Mouse (Mus musculus) embryonic fibroblast, embryonic 13.5 days (primary cell): ENCODE data around the gene Colgalt2.

Experiments used
- CTCF ChIP-seq: IDR thresholded peaks from 2 replicates; pipeline ENCODE4 v1.5.1; 2011; ENCODE audit warnings: mild to moderate bottlenecking, control low read depth, low read length, moderate library complexity, borderline replicate concordance; ENCODE audit not compliant: insufficient read depth
- POLR2A ChIP-seq: IDR thresholded peaks from 2 replicates; pipeline ENCODE4 v1.6.1; 2011; ENCODE audit warnings: low read depth, mild to moderate bottlenecking, control low read depth, low read length, moderate library complexity

- no peak for TF ChIP-seq CTCF
- no peak for TF ChIP-seq POLR2A
Observed at GRCm38 (mm10) chr1:152514256-152514655, 114.6 kb downstream of the Colgalt2 start.
